Comparison of ENCODE assay signal across 8 mouse cellular contexts in the genomic region with DNA sequence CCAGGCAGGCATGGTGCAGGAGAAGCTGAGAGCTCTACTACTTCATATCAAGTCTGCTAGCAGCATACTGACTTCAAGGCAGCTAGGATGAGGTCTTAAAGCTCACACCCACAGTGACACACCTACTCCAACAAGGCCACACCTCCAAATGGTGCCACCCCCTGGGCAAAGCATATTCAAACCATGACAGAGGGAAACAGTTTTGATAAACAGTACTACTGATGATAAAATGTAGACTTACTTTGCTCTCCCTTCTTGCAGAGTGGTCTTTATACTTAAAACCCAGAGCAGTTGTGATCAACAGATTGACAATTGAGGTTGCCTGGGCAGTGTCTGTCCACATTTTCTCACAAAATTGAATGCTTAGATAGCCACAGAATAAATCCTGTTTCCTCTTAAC. TPM values are rescaled to one million over a fixed set of nuclear protein-coding genes. Genes with fewer than 3 reads are reported as not detected.
DNase-seq lines count a peak whose midpoint lies in the region; ATAC-seq and TF ChIP-seq lines count a peak whose summit lies in the region.

No protein-coding gene starts in this region.

- no peaks in the 10 kb centered on the region for H3K9me3 ChIP-seq in neural tube, embryonic 12.5 days
- H3K9me3 ChIP-seq in heart, embryonic 14.5 days (ENCODE audit: control insufficient read depth, low read length), result no peaks in the 10 kb centered on the region
- H3K9me3 ChIP-seq in limb, embryonic 15.5 days, result no peaks in the 10 kb centered on the region
- no peaks in the 10 kb centered on the region for H3K9me3 ChIP-seq in midbrain, postnatal 0 days (ENCODE audit: low read length)

- no peak for TF ChIP-seq CTCF in midbrain, postnatal 0 days (IDR thresholded peaks at IDR 0.05)

- H3K4me3 ChIP-seq in neural tube, embryonic 12.5 days, result no peak overlapping the region
- peak overlapping the region in 1 of 2 experiments; percentile 88; a peak in 2 of 4 replicates for H3K4me3 ChIP-seq in heart, embryonic 14.5 days (ENCODE audit: control insufficient read depth in 1 of 2, insufficient read depth in 1 of 2, low read depth in 1 of 2, low read length in 2 of 2)
- peak overlapping the region; percentile 81 for H3K4me3 ChIP-seq in limb, embryonic 15.5 days
- H3K4me3 ChIP-seq in midbrain, postnatal 0 days (ENCODE audit: low read depth, low read length), result peak overlapping the region; percentile 82; the same call in 1 of the 2 replicates

- peaks cover 9% of the 10 kb centered on the region for H3K36me3 ChIP-seq in neural tube, embryonic 12.5 days
- peaks cover 17% of the 10 kb centered on the region for H3K36me3 ChIP-seq in heart, embryonic 14.5 days (ENCODE audit: control insufficient read depth, insufficient read depth, low read length)
- peaks cover 19% of the 10 kb centered on the region for H3K36me3 ChIP-seq in limb, embryonic 15.5 days
- H3K36me3 ChIP-seq in midbrain, postnatal 0 days (ENCODE audit: insufficient read depth, low read length), result peaks cover 2% of the 10 kb centered on the region; the same call in 1 of the 2 replicates

- no peak for DNase-seq in neural tube, embryonic 10.5 days (ENCODE audit: extremely low spot score, low spot score)
- peak; percentile 53 for DNase-seq in c-Kit-positive CD71-positive TER-119-positive erythroid progenitor cells, embryonic 14.5 days (ENCODE audit: low spot score)
- DNase-seq in midbrain, postnatal 0 days (ENCODE audit: low spot score), result no peak
- no peak for DNase-seq in left cerebral cortex, postnatal 36 days (ENCODE audit: low spot score in 2 of 2)
- DNase-seq in ovary, postnatal 36 days (ENCODE audit: low spot score), result no peak

- H3K4me1 ChIP-seq in neural tube, embryonic 12.5 days, result peaks cover 11% of the 10 kb centered on the region; the same call in 1 of the 2 replicates
- H3K4me1 ChIP-seq in heart, embryonic 14.5 days (ENCODE audit: control insufficient read depth in 2 of 2, insufficient read depth in 2 of 2, low read length in 2 of 2), result peaks cover 3 to 9% of the 10 kb centered on the region in 2 experiments
- H3K4me1 ChIP-seq in limb, embryonic 15.5 days, result peaks cover 24% of the 10 kb centered on the region
- peaks cover 12% of the 10 kb centered on the region; the same call in 1 of the 2 replicates for H3K4me1 ChIP-seq in midbrain, postnatal 0 days (ENCODE audit: insufficient read depth, low read length)

- no peak overlapping the region for H3K27ac ChIP-seq in neural tube, embryonic 12.5 days
- H3K27ac ChIP-seq in heart, embryonic 14.5 days (replicated peaks in 1 of 2; ENCODE audit: control insufficient read depth in 1 of 2, insufficient read depth in 1 of 2, low read depth in 2 of 2, low read length in 2 of 2), result peak overlapping the region; percentile 12 to 82
- H3K27ac ChIP-seq in limb, embryonic 15.5 days, result peak overlapping the region; percentile 96
- peak overlapping the region; percentile 83 for H3K27ac ChIP-seq in midbrain, postnatal 0 days (ENCODE audit: low read depth, low read length)

- intact Hi-C loops in left cerebral cortex, postnatal 36 days (cut with DNase I), result no loop called here

- no peak for ATAC-seq in neural tube, embryonic 12.5 days (ENCODE audit: low FRiP score, low read depth)
- no peak for ATAC-seq in heart, embryonic 14.5 days (ENCODE audit: insufficient number of reproducible peaks, insufficient read depth, low FRiP score, low read depth)
- no peak for ATAC-seq in limb, embryonic 15.5 days (ENCODE audit: insufficient number of reproducible peaks, low FRiP score, low TSS enrichment, low read depth)
- no peak for ATAC-seq in midbrain, postnatal 0 days (ENCODE audit: low FRiP score)

- H3K27me3 ChIP-seq in neural tube, embryonic 12.5 days (replicated peaks), result no peaks in the 10 kb centered on the region
- H3K27me3 ChIP-seq in heart, embryonic 14.5 days (ENCODE audit: control insufficient read depth, insufficient read depth, low read length), result no peaks in the 10 kb centered on the region
- H3K27me3 ChIP-seq in limb, embryonic 15.5 days, result no peaks in the 10 kb centered on the region
- no peaks in the 10 kb centered on the region for H3K27me3 ChIP-seq in midbrain, postnatal 0 days (ENCODE audit: insufficient read depth, low read length)

- peak overlapping the region; percentile 38; the same call in 1 of the 2 replicates for H3K9ac ChIP-seq in neural tube, embryonic 12.5 days
- peak overlapping the region; percentile 68; the same call in 1 of the 2 replicates for H3K9ac ChIP-seq in heart, embryonic 14.5 days (ENCODE audit: low read length)
- H3K9ac ChIP-seq in limb, embryonic 15.5 days, result no peak overlapping the region
- peak overlapping the region; percentile 87 for H3K9ac ChIP-seq in midbrain, postnatal 0 days (replicated peaks; ENCODE audit: low read length, poor library complexity, severe bottlenecking)

- H3K4me2 ChIP-seq in neural tube, embryonic 12.5 days (replicated peaks), result peak overlapping the region; percentile 71
- peak overlapping the region; percentile 85 for H3K4me2 ChIP-seq in heart, embryonic 14.5 days (ENCODE audit: low read length)
- H3K4me2 ChIP-seq in limb, embryonic 15.5 days, result peak overlapping the region; percentile 66
- peak overlapping the region; percentile 82 for H3K4me2 ChIP-seq in midbrain, postnatal 0 days (ENCODE audit: low read depth, low read length, poor library complexity, severe bottlenecking)

RNA-seq across cellular contexts. Expression of a gene that starts 0.8 kb away (rescaled TPM):
- 121 and 122 TPM in 2 replicates for polyA plus RNA-seq in neural tube, embryonic 12.5 days (2016; fragmentation: Nextera tagmentation; extraction: Ambion mirVana)
- polyA plus RNA-seq in heart, embryonic 14.5 days (2014; fragmentation: Nextera tagmentation; extraction: Ambion mirVana), result 68.2 and 77.2 TPM in 2 replicates
- 106 TPM in 2 replicates for polyA plus RNA-seq in limb, embryonic 15.5 days (2015; fragmentation: Nextera tagmentation; extraction: Ambion mirVana)
- 66.4 and 71.1 TPM in 2 replicates for total RNA-seq in midbrain, postnatal 0 days (2014; rRNA removed)
- polyA plus RNA-seq in midbrain, postnatal 0 days (2015; fragmentation: Nextera tagmentation; extraction: Ambion mirVana), result 72.3 and 74.4 TPM in 2 replicates
- 10 to 100 TPM; 58.8 to 69.1 TPM for total RNA-seq in left cerebral cortex, postnatal 36 days (2021)

RNA-seq across cellular contexts. Expression of a gene that starts 57.8 kb away (rescaled TPM):
- 15.9 and 16.2 TPM in 2 replicates for polyA plus RNA-seq in neural tube, embryonic 12.5 days (2016; fragmentation: Nextera tagmentation; extraction: Ambion mirVana)
- polyA plus RNA-seq in heart, embryonic 14.5 days (2014; fragmentation: Nextera tagmentation; extraction: Ambion mirVana), result 10.2 and 10.4 TPM in 2 replicates
- 12.6 and 14.6 TPM in 2 replicates for polyA plus RNA-seq in limb, embryonic 15.5 days (2015; fragmentation: Nextera tagmentation; extraction: Ambion mirVana)
- total RNA-seq in midbrain, postnatal 0 days (2014; rRNA removed), result 10.7 and 12.7 TPM in 2 replicates
- 6.8 and 7.3 TPM in 2 replicates for polyA plus RNA-seq in midbrain, postnatal 0 days (2015; fragmentation: Nextera tagmentation; extraction: Ambion mirVana)
- 10 to 100 TPM in 1 of 2 experiments, 1 to 10 TPM in 1; 9.0 to 10.5 TPM for total RNA-seq in left cerebral cortex, postnatal 36 days (2021)
